Mouse (Mus musculus): Measurements from ENCODE around the gene Gabra3. TPM values are rescaled to one million over a fixed set of nuclear protein-coding genes. Genes with fewer than 3 reads are reported as not detected.

The Gabra3 gene
- polyA plus RNA-seq (2012; ENCODE audit: insufficient read depth, insufficient read length, missing spikeins), result 1.1 and 1.2 TPM in 2 replicates

DNA sequence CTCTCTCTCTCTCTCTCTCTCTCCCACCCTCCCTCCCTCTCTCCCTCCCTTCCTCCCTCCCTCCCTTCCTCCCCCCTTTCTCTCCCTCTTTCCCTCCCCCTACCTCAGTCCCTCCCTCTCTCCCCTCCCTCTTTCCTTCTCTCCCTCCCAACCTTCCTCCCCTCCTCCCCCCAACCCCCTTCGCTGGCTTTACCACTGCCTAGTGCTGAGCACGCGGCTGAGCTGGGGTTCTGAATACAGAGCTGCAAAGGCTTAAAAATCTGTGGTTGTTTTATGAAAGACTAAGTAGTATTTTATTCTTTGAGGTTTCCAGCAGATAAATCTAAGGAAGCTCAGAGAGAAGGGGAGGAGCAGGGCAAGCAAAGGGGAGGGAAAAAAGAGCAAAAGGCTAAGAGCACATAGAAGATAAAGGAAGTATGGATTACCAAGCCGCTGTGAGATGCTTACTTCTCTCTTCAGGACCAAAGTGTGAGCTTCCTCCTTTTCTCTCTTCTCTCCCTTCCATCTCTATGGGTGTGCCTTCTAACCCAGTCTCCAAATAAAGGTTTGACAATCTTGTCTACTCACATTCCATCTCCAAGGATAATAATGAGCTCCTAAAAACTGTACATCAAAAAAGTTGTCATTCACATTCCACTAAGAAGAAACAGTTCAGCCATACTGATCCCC, at the start of gene Gabra3:
TSS of gene Gabra3 (minus strand) at position 619 of the 669 bp plus-strand sequence.
- Histone ChIP-seq H3K4me3 (ENCODE audit: insufficient read depth, low read depth, low read length) (peak within 1 kb of the TSS; percentile 14; the same call in 1 of the 2 replicates), H3K27ac (replicated peaks; ENCODE audit: low read depth, low read length) (no peak within 1 kb of the TSS), H3K4me1 (ENCODE audit: control insufficient read depth, insufficient read depth, insufficient read length, low read length) (no peaks in the 10 kb centered on the region)

DNA sequence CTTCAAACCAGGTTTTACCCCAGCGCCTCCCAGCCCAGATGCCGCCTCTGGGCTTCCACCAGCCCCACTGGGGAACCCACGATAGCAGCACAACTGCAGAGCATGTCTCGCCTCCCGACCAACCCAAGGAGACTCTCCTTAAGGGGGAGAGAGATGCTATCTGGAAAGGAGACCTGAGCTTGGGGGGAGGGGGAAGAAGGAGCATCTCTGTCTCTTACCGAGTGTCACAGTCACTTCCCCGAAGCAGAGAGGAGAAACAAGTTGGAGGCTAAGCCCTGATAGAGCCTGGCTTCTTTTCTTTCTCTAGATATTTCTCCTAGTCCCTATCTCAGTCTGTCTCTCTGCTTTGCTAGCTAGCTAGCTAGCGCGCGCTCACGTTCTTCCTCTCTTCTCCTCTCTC, 859 bp downstream of the Gabra3 start:
- H3K4me1 ChIP-seq (ENCODE audit: control insufficient read depth, insufficient read depth, insufficient read length, low read length), result no peaks in the 10 kb centered on the region
- H3K4me3 ChIP-seq (ENCODE audit: insufficient read depth, low read depth, low read length), result peak overlapping the region; percentile 14; the same call in 1 of the 2 replicates
- no peak overlapping the region for H3K27ac ChIP-seq (replicated peaks; ENCODE audit: low read depth, low read length)

DNA sequence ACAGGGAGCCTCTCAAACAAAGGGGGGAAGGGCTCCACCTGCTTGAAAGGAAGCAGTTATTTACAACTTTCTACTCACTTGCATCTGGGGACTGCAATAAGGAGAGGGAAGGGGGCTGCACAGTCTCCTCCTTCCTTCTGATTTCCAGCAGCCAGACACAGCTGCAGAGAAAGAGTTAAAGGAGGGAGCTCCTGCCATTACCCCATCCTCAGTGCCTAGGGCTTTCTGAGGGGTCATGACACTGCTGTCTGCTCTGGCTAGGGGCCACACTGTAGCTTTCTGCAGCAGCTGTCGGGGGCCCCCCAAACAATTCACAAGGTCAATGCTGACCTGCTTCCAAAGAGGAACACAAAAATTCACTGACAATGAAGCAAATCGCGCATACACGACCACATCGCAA, 1.3 kb downstream of the Gabra3 start:
- no peaks in the 10 kb centered on the region for H3K4me1 ChIP-seq (ENCODE audit: control insufficient read depth, insufficient read depth, insufficient read length, low read length)
- H3K27ac ChIP-seq (replicated peaks; ENCODE audit: low read depth, low read length), result no peak overlapping the region
- H3K4me3 ChIP-seq (ENCODE audit: insufficient read depth, low read depth, low read length), result 0 out of 2 replicates have a peak overlapping the region, but pooled peaks have one; percentile 14

DNA sequence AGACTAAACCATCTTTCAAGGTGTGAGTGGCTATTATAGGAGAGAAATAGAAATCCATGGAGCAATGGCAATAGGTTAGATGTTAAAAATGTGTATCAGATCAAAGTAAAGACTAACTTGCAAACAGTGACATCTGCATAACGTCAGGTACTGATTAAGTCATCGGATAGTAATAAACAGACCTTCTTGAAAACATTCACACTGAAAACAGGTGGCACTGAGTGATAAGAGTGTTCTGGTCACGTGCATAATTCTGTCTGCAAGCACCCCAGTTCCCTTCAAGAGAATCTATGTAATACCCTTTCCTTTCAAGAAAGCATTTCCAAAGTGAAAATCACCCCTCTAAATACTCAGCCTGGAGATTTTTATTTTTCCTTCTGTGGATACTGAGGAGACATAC, 6.0 kb downstream of the Gabra3 start:
- no peak overlapping the region for H3K27ac ChIP-seq (replicated peaks; ENCODE audit: low read depth, low read length)
- no peak overlapping the region for H3K4me3 ChIP-seq (ENCODE audit: insufficient read depth, low read depth, low read length)
- no peaks in the 10 kb centered on the region for H3K4me1 ChIP-seq (ENCODE audit: control insufficient read depth, insufficient read depth, insufficient read length, low read length)

DNA sequence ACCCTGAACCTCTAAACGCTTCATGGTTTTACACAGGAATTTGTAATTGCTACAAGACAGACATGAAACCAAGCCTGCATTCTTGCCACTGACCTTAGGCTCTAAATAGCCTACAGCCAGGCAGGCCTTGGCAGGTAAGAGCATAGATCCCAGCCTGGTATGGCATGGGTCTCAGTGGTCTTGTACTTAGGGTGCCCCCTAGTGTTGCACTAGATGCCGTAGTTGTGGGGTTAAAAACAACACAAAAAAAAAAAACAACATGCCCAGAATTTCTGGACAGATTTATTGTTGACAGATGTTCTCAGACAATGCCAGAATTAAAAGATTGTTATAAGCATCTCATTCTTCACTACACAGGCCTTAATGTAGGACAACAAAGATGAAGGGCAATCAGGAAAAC, 12.0 kb downstream of the Gabra3 start:
- Histone ChIP-seq H3K4me3 (ENCODE audit: insufficient read depth, low read depth, low read length) (no peak overlapping the region), H3K27ac (replicated peaks; ENCODE audit: low read depth, low read length) (no peak overlapping the region), H3K4me1 (ENCODE audit: control insufficient read depth, insufficient read depth, insufficient read length, low read length) (no peaks in the 10 kb centered on the region)

DNA sequence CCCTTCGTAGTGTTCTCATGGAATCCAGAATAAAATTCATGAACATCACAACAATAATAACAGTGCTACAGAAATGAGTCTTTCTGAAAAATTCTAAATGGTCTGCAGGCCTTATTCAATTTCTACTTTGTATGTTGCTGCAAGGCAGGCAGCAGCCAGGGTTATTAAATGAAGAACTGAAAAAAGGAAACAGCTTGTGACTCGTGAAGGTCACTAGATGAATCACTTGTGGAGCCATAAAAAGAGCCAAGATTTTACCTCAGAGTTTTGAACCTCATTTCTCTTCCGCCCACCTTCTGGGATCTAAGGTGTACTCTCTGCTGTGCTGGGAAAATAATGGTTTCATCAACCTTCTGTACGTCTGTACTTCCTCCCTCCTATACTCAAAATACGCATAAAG, 159.4 kb downstream of the Gabra3 start:
- H3K4me3 ChIP-seq (ENCODE audit: insufficient read depth, low read depth, low read length), result no peak overlapping the region
- no peak overlapping the region for H3K27ac ChIP-seq (replicated peaks; ENCODE audit: low read depth, low read length)
- H3K4me1 ChIP-seq (ENCODE audit: control insufficient read depth, insufficient read depth, insufficient read length, low read length), result no peaks in the 10 kb centered on the region

DNA sequence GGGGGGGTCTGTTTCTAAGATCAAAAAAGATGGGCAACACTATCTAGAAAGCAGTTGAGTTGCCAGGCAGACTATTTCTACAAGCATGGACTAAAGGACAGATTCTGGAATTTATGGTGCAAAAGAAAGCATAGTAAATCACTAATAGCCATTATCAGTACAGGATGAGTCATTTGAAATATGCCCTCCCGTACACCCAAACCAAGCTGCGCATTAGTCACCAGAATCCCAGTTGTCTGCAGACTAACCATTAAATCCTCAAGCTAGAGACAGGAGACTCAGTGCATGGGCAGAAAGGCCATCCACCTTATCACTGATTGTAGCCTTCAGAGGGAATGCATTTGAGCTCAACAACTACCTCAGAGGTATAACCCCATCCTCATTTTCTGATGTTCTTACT, 166.8 kb downstream of the Gabra3 start:
- Histone ChIP-seq H3K4me3 (ENCODE audit: insufficient read depth, low read depth, low read length) (no peak overlapping the region), H3K4me1 (ENCODE audit: control insufficient read depth, insufficient read depth, insufficient read length, low read length) (no peaks in the 10 kb centered on the region), H3K27ac (replicated peaks; ENCODE audit: low read depth, low read length) (no peak overlapping the region)

DNA sequence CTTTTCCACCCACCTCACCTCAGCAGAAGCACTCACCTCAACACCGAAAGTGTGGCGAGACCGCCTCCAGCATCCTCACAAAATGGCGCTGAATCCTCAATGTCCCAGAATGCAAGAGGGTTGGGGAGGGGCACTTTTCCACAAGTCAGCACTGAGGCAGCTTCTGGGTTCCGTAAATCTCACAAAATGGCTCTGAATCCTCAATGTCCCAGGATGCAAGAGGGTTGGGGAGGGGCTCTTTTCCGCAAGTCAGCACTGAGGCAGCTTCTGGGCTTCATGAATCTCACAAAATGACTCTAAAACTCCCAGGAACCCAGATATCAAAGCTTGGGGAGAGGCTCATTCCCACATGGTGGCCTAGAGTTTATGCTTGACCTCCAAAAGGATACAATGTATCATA, 269.9 kb downstream of the Gabra3 start, which contains the start of gene Magea10:
TSS of gene Magea10 (minus strand) at position 101 of the 400 bp plus-strand sequence.
- H3K4me1 ChIP-seq (ENCODE audit: control insufficient read depth, insufficient read depth, insufficient read length, low read length), result no peaks in the 10 kb centered on the region
- no peak within 1 kb of the TSS for H3K4me3 ChIP-seq (ENCODE audit: insufficient read depth, low read depth, low read length)
- H3K27ac ChIP-seq (replicated peaks; ENCODE audit: low read depth, low read length), result no peak within 1 kb of the TSS

Other genes with a start within 250 kb of the Gabra3 start
- gene Gabrq, start 168.3 kb upstream of the Gabra3 start, polyA plus RNA-seq (2012; ENCODE audit: insufficient read depth, insufficient read length, missing spikeins), result not detected in 2 replicates